Mouse (Mus musculus): ENCODE data around the gene Klhl2. TPM values are rescaled to one million over a fixed set of nuclear protein-coding genes. Genes with fewer than 3 reads are reported as not detected.

The Klhl2 gene
- total and polyA plus RNA-seq, 3 experiments = 11.5 to 12.1 TPM; not detected in 1

DNA sequence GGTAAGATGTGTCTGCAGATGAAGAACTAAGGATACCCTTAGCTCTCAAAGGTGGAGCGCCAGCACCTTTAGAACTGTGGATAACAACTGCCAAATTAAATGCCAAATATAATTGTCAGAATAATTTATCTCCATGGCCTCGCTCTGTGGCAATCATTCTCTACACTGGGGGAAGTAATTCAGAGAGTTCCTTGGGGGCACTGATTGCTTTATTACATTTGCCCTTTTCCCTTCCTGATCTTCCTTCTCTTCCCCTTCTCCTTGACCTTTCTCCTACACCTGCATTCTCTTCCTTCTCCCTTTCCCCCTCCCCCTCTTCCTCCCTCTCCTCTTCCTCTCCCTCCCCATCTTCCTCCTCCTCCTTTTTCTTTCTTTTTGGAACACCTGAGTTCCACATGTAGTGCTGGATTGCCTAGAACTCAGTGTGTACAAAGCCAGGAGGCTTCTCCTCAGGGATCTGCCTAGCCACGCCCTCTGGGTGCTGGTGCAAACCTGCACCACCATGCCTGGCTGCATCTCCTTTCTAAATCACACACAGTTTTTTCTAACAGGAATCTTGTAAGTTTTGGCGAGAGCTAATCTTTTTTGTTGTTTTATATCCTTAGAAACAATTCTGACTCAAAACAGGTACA is 58.5 kb downstream of the Klhl2 start:
- Histone ChIP-seq H3K9ac (ENCODE audit: control insufficient read depth, low read depth, low read length, poor library complexity, severe bottlenecking) (no peak overlapping the region), H3K4me1 (ENCODE audit: control insufficient read depth in 1 of 2, insufficient read depth in 2 of 2, low read length in 2 of 2) (peaks cover 4 to 12% of the 10 kb centered on the region in 2 experiments; a peak in 3 of 4 replicates), H3K79me2 (ENCODE audit: control insufficient read depth, insufficient read depth, low read length, poor library complexity) (no peaks in the 10 kb centered on the region), H3K4me3 (ENCODE audit: control insufficient read depth in 1 of 2, insufficient read depth in 1 of 2, low read depth in 2 of 2, low read length in 2 of 2) (no peak overlapping the region), H3K27ac (ENCODE audit: control insufficient read depth, low read depth, low read length) (no peak overlapping the region), H3K9me3 (replicated peaks; ENCODE audit: insufficient read depth, low read length) (no peaks in the 10 kb centered on the region), H3K27me3 (ENCODE audit: control insufficient read depth in 1 of 2, insufficient read depth in 2 of 2, low read length in 2 of 2) (no peaks in the 10 kb centered on the region), H3K36me3 (ENCODE audit: control insufficient read depth in 1 of 2, insufficient read depth in 2 of 2, low read length in 2 of 2) (peaks cover 0 to 12% of the 10 kb centered on the region in 2 experiments; a peak in 2 of 4 replicates)
- no peak for TF ChIP-seq USF2 (IDR thresholded peaks at IDR 0.05; ENCODE audit: borderline replicate concordance in 1 of 2, insufficient read depth in 1 of 2, low read depth in 1 of 2, low read length in 2 of 2)
- no peak for TF ChIP-seq CHD1 (IDR thresholded peaks at IDR 0.05; ENCODE audit: low read depth, low read length)
- no peak for TF ChIP-seq E2F4 (IDR thresholded peaks at IDR 0.05; ENCODE audit: borderline replicate concordance, low read depth, low read length)
- TF ChIP-seq USF1 (IDR thresholded peaks at IDR 0.05; ENCODE audit: low read depth, low read length) = no peak
- no peak for TF ChIP-seq EP300 (IDR thresholded peaks at IDR 0.05; ENCODE audit: low read depth in 1 of 2, low read length in 2 of 2)
- no peak for TF ChIP-seq TCF12 (IDR thresholded peaks at IDR 0.05; ENCODE audit: low read depth, low read length)
- TF ChIP-seq ZNF384 (IDR thresholded peaks at IDR 0.05; ENCODE audit: low read depth, low read length) = no peak
- TF ChIP-seq UBTF (IDR thresholded peaks at IDR 0.05; ENCODE audit: borderline replicate concordance, insufficient read depth, low read depth, low read length) = no peak
- no peak for TF ChIP-seq MYC (IDR thresholded peaks at IDR 0.05; ENCODE audit: low read depth, low read length)
- no peak for TF ChIP-seq BHLHE40 (IDR thresholded peaks at IDR 0.05; ENCODE audit: borderline replicate concordance, low read depth, low read length)
- TF ChIP-seq TBP (IDR thresholded peaks at IDR 0.05; ENCODE audit: low read depth, low read length) = no peak
- TF ChIP-seq POLR2A (IDR thresholded peaks at IDR 0.05; ENCODE audit: control insufficient read depth in 1 of 2, insufficient read depth in 1 of 2, low read depth in 1 of 2, low read length in 2 of 2, poor library complexity in 1 of 2) = no peak
- TF ChIP-seq TAL1 (IDR thresholded peaks at IDR 0.05; ENCODE audit: low read length) = no peak
- no peak for TF ChIP-seq ZMIZ1 (IDR thresholded peaks at IDR 0.05; ENCODE audit: low read depth, low read length)
- no peak for TF ChIP-seq POLR2AphosphoS5 (IDR thresholded peaks at IDR 0.05; ENCODE audit: borderline replicate concordance, low read depth, low read length)
- TF ChIP-seq KAT2A (conservative IDR thresholded peaks at IDR 0.05; ENCODE audit: low read depth, low read length) = no peak
- no peak for TF ChIP-seq RCOR1 (IDR thresholded peaks at IDR 0.05; ENCODE audit: low read depth, low read length)
- TF ChIP-seq MEF2A (IDR thresholded peaks at IDR 0.05; ENCODE audit: extremely low read depth, insufficient replicate concordance, low read depth, low read length, poor library complexity, severe bottlenecking) = no peak
- no peak for TF ChIP-seq POLR2AphosphoS2 (IDR thresholded peaks at IDR 0.05; ENCODE audit: low read length)
- no peak for TF ChIP-seq SMC3 (IDR thresholded peaks at IDR 0.05; ENCODE audit: low read depth, low read length)
- DNase-seq (ENCODE audit: low read depth, low spot score) = no peak
